Mouse (Mus musculus) liver, adult (tissue): ENCODE data around the gene Hcn2.

Source experiments
- GATA4 ChIP-seq: IDR thresholded peaks from 2 replicates; pipeline ENCODE4 v1.6.1; 2014; ENCODE audit warnings: mild to moderate bottlenecking, low read length; ENCODE audit not compliant: insufficient replicate concordance

Hcn2 gene

DNA sequence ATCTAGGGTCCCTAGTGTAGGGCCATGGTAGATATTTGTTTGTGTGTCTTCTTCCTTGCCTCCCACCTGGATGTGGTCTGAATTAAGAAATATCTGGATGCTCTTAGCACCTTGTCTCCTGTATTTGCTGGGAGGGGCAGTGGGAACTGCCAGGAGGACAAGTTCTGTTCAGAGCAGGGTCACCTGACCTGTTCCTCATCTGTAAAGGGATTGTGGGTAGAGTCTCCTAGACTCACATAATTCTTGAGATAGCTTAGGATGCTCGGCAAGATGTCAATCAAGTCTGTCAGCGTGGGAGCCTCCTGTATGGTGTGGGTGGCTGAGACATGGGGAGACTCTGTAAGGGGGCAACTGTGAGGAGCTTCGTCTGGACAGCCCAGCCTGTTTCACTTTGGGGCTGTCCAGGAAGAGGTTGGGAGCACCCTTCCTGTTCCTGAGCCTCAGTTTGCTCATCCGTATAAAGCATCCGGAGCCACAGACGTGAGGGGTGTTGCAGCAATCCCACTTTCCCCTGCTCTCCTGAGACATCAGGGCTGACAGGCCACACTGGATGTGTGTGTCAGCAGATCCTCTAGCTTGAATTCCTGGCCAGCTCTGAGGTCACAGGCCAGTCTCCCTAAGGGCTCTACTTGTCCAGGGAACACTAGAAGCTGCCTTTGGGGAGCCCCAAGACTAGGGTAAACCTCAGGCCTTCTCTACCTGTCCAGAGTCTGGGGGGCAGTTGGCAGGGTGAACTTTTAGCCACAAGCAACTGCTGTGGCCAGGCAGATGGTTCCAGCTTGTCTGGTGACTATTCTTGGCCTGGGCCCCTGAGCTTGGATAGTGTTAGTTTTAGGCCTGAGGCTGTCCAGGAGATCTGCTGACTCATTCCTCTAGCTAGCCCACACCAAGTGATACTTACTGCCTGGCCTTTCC, 32.5 kb upstream of the Hcn2 start:
- TF ChIP-seq GATA4, result no peak

DNA sequence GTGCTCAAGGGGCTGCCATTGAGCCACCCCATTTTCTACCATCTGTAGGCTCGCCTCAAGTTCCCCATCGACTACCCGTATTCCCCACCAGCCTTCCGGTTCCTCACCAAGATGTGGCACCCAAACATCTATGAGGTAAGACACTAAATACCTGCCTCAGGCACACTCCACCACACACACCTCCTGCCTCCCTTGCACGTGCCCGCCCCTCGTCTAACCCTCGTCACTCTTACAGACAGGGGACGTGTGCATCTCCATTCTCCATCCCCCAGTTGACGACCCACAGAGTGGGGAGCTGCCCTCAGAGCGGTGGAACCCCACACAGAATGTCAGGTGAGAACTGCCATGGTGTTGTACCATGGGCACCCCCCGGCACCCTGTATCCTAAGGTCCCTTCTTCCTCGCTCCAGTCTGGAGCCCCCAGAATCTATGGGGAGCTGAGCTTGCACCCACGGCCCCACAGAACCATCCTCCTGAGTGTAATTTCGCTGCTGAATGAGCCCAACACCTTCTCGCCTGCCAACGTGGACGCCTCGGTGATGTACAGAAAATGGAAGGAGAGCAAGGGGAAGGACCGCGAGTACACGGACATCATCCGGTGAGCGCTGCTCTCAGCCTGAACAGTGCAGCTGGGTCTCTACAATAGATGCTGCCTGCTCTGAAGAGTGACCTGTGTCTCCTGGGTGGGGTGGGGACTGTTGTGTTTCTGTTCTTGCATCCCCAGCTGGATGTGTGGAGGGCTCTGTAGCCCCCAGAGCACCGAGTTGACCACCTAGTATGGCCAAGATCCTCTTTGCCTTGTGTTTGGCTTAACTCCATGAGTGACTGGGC, 31.4 kb upstream of the Hcn2 start:
- no peak for TF ChIP-seq GATA4

DNA sequence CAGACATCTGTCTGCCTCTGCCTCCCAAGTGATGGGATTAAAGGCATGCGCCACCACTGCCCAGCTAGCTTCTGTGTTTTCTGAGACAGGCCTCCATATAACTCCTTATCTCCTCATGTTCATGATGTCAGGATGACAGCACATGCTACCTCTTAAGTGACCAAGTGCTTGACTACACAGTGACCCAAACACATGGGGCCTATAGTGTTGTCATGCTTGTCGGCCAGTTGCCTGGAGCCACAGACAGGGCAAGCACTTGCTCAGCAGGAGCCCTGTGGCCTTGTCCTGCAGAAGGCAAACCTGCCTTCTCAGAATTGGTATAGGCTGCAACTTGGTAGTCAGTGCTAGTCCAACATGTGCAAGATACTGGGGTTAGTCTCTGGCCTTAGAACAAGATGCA, 30.2 kb upstream of the Hcn2 start:
- no peak for TF ChIP-seq GATA4

DNA sequence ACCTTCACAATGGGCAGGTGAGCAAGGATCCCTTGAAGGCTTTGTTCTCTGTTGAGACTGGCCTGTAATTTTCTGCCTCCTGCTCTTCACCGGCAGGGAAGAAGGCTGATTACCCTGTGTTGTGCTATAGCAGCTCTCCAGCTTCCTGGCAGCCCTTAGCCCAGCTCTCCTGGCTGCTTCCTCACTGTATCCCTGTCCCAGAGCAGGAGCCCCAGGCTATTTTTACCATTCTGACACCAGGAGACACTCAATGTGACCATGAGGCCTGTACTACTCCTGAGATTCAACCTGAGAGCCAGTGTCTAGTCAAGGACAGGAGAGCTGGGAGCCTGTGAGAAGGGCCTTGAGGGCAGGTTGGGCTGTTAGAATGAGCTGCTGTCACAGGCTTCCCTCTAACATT, 29.7 kb upstream of the Hcn2 start:
- TF ChIP-seq GATA4, result no peak

DNA sequence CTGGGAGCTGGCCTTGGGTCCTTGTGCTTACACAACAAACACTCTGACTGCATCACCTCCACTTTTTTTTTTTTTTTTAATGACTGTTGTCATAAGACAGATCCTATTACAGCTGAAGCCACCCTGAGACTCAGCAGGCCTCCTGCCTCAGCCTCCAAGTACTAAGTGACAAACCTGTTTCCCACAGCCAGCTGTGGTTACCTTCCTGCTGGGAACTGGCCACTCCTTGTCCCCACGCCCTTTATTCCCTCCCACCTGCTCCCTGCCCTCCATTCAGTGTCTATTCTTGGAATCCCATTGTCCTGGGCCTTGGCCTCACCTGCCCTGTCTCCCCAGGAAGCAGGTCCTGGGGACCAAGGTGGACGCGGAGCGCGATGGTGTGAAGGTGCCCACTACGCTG, 28.9 kb upstream of the Hcn2 start:
- TF ChIP-seq GATA4, result no peak

DNA sequence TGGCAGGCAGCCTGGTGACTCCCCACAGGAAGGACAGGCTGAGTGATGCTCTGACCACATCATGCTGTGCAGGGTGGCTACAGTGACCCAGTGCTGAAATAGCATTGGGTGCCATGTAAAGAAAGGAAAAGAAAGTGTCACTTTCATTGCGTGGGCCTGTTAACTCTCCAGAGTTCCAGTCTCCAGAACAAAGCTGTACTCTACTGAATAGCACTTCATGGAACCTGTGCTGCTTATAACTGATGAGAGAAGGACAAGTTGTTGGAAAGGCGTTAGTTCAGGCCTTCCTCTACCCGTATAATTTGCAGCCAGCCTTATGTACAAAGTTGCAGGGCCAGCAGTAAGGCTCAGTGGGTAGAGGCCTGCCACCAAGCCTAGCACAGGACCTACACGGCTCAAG, 27.7 kb upstream of the Hcn2 start, which contains the start of gene Gzmm:
TSS of gene Gzmm (plus strand) at position 301 of the 400 bp plus-strand sequence.
- TF ChIP-seq GATA4, result no peak

DNA sequence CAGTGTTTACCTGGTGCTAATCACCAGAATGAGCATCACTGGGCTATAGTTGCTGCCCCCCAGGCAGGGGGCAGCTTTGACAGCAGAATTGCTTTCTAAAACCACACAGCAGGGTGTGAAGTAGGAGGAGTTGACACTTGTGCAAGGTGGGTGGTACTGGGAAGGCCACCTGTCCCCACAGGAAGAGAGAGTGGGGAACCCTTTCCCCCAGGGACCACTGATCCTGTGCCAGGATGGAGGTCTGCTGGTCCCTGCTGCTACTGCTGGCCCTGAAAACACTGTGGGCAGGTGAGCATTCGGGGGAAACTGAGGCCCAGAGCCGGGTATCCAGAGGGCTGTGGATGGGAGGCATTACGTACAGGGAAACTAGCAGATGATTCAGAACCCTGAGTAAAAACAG, 27.3 kb upstream of the Hcn2 start:
- TF ChIP-seq GATA4, result no peak

DNA sequence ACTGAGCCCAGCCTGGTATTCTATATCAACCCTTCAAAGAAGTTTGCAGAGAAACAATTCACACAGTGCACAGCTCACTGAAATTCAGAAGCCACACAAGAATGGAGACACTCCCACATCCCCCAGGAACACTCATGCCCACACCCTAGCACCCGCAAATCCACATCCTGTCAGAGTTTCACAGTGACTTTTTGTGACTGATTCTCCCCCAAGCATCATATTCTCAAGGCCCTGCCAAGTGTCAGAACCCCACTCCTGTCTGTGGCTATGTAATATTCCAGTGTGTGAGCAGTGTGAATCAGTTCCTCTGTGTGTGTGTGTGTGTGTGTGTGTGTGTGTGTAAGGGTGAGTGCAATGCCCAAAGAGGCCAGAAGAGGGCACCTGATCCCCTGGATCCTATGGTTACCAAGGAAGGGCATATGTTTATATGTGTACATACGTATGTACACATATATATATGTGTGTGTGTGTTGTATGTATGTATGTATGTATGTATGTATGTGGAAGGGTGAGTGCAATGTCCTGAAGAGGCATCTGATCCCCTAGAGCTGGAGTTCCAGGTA, 24.4 kb upstream of the Hcn2 start:
- no peak for TF ChIP-seq GATA4

DNA sequence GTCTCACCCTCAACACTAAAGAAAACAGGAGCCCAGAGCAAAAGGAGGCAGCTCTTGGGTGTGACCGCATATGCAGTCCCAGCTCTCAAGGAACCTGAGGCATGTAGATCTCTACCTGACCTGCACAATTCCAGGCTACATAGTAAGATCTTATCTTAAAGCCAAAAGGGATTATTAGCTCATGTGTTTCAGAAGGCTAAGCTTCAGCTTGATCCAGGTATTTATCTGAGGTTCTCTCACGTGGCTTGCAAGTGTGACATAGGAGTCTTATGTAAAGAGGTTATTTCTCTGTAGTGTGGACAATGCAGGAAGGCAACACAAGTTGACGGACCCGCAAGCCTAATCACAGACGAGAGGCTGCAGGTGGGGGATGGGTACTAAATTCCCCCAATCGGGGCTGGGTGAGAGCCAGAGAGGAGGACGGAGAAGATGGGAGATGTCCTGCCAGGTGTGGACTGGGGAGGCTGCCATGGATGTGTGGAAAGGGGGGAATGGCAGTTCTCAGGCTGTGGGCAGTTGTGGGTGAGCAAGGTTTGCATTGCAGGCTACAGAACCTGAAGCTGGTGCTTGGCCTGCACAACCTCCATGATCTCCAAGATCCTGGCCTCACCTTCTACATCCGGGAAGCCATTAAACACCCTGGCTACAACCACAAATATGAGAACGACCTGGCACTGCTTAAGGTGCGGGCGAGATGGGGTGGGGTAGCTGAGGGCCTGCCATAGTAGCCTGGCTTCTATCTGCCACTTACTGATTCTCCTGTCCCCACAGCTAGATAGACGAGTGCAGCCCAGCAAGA, 22.7 kb upstream of the Hcn2 start:
- no peak for TF ChIP-seq GATA4

DNA sequence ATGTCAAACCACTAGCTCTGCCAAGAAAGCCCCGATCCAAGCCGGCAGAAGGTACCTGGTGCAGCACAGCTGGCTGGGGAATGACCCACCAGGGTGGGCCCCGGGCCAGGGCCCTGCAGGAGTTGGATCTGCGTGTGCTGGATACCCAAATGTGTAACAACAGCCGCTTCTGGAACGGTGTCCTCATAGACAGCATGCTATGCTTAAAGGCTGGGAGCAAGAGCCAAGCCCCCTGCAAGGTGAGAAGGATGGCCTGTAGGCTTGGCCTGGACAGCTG, 22.1 kb upstream of the Hcn2 start:
- TF ChIP-seq GATA4, result no peak

DNA sequence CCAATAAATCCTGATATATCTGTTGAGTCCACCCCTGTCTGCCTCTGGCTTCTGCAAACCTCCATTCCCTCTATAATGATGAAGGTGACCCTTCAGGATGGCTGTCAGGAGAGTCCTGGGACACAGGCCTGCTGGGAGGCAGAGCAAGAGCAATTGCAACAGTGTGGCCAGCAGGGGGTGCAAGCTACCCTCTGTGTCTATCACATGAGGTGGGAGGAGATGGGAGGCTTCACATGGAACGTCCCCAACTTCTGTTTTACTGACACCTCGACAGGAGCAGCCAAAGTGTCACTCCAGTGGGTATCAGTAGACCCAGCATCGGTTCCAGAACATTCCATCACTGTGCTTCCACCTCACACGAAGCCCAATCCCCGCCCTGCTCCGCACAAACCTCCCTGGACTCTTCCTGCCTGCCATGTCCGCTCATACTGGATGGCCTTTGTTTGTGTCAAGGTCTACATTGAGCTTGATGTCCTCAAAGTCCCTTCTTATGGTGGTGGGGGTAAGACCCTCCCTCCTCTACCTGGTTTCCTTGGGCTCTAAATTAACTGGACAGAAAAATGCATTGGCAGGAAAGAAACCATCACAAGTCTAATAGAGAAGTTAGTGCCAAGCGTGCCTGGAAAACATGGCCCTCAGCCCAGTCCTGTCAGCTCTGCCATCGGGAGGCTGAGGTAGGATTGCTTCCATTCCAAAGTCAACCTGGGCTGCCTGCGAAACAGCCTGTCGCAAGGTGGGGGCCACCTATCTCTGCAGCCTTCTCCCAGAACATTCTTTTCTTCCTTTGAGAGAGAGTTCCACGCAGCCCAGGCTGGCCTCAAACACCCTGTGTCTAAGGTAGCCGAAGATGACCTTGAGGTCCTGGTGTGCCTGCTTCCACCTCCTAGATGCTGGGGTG, 21.0 kb upstream of the Hcn2 start:
- no peak for TF ChIP-seq GATA4

DNA sequence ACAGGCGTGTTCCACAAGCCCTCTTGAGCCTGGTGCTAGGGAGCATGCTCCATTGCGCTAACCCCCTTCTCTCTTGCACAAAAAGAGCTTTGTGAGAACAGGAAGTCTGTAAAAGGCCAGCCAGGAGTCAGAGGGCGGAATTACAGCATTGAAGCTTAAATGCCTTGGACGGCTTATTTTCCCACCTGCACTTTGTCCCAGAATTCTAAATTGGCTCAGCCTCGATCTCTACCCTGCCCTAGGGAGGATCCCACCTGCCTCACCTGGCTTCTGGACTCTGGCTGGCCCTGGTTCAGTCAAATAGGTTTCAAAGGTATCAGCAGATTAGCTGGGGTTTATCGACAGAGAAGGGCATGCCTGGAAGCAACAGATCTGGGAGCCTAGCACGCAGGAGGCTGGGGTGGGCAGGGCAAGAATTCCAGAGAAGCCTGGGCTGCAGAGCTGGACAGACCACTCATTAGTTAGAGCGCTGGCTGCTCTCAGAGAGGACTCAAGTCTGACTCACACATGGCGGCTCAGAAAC, 20.2 kb upstream of the Hcn2 start:
- TF ChIP-seq GATA4, result no peak

DNA sequence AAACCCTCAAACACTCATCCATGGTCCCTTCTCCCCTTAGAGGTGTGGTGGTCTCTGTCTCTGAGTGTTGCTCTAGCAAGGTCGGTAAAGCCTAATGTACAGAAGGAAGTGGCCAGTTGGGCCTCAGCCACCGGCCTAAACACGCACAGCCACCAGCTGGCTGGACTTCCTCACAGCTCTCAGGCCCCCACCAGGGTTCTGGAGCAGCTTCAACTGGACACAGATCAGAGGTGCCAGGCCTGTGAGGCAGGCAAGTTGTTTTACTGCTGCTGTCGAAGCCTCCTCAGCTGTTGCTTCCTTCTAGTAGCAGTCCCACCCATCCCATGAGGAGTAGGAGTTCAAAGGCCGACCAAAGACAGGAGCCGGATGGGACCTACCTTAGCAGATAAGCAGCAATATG, 18.5 kb upstream of the Hcn2 start:
- no peak for TF ChIP-seq GATA4

DNA sequence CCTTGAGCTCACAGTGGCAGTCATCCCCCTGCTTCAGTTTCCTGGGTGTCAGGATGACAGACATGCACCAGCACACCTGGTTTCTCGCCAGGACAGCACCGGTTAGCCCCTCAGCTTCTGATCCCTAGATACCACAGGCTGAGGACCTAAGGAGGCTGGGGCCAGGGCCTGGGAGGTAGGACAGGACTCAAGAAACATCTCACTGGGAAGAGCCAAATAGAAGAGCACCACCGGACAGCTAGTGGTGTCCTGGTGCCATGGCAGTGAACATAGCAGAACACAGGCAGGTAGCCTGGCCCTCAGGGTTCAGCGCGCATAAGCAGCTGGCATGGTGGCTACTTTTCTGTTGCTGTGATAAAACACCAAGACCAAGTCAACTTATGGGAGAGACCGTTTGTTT, 18.0 kb upstream of the Hcn2 start:
- no peak for TF ChIP-seq GATA4

DNA sequence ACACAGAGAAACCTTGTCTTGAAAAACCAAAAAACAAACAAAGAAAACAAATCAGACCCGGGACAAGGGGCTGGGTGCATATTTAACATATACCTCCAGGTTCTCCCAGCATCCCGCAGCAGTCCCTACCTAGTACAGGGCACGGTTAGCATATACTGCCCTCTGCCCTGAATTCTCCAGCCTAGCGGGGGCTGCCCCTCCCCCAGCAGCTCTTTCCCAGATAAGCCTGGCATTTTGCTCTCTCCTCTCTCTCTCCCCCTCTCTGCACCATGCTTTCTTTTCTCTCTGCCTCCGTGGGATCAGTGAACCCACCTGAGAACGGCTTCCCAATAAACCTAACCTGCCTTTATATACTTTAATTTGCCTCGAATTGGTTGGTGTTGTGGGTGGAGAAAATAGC, 15.8 kb upstream of the Hcn2 start:
- no peak for TF ChIP-seq GATA4
